Mouse (Mus musculus): Measurements from ENCODE around the gene Timp1. TPM values are rescaled to one million over a fixed set of nuclear protein-coding genes. Genes with fewer than 3 reads are reported as not detected.

Timp1 gene
- polyA plus RNA-seq, 1 experiment from 2014 or later = 10.6 TPM

- H3K27ac ChIP-seq (ENCODE audit: low read depth, low read length) = no peak overlapping the region
- no peaks in the 10 kb centered on the region for H3K4me1 ChIP-seq (ENCODE audit: control insufficient read depth, insufficient read depth, low read length)
- DNase-seq (ENCODE audit: low spot score) (no peak), ATAC-seq (ENCODE audit: insufficient read depth, low FRiP score, low TSS enrichment) (peak; percentile 53)
- peak overlapping the region; percentile 53 for H3K4me2 ChIP-seq (ENCODE audit: low read depth)
- H3K27me3 ChIP-seq (ENCODE audit: control insufficient read depth, insufficient read depth, low read length) = no peaks in the 10 kb centered on the region
- H3K36me3 ChIP-seq (ENCODE audit: control insufficient read depth, insufficient read depth, low read length) = no peaks in the 10 kb centered on the region
- H3K4me3 ChIP-seq (ENCODE audit: low read depth, low read length) = peak overlapping the region; percentile 42
- 13% methylated on average over 25 of the region's 49 CpGs for WGBS
- peak overlapping the region; percentile 35 for H3K9ac ChIP-seq (ENCODE audit: low read length)
- no peaks in the 10 kb centered on the region for H3K9me3 ChIP-seq (ENCODE audit: control insufficient read depth, low read length)
These were observed 50.4 kb downstream of the Timp1 start for GRCm38 (mm10) chrX:20920249-20920843.

- Histone ChIP-seq H3K9ac (ENCODE audit: low read length) (peak within 1 kb of the TSS; percentile 35), H3K4me2 (ENCODE audit: low read depth) (peak within 1 kb of the TSS; percentile 53), H3K27ac (ENCODE audit: low read depth, low read length) (no peak within 1 kb of the TSS), H3K36me3 (ENCODE audit: control insufficient read depth, insufficient read depth, low read length) (no peaks in the 10 kb centered on the region), H3K4me3 (ENCODE audit: low read depth, low read length) (peak within 1 kb of the TSS; percentile 42), H3K4me1 (ENCODE audit: control insufficient read depth, insufficient read depth, low read length) (no peaks in the 10 kb centered on the region), H3K27me3 (ENCODE audit: control insufficient read depth, insufficient read depth, low read length) (no peaks in the 10 kb centered on the region), H3K9me3 (ENCODE audit: control insufficient read depth, low read length) (no peaks in the 10 kb centered on the region)
- 5% methylated on average over 34 of the region's 44 CpGs for WGBS
- ATAC-seq (ENCODE audit: insufficient read depth, low FRiP score, low TSS enrichment) (peak; percentile 94), DNase-seq (ENCODE audit: low spot score) (peak; percentile 88)
These were observed 50.9 kb downstream of the Timp1 start, which contains the start of gene Syn1 for GRCm38 (mm10) chrX:20920844-20921364. Gene Syn1 (minus strand): TSS chrX:20921004.

GRCm38 (mm10) chrX:20921366-20921765, 51.4 kb downstream of the Timp1 start:
- Histone ChIP-seq H3K9me3 (ENCODE audit: control insufficient read depth, low read length) (no peaks in the 10 kb centered on the region), H3K9ac (ENCODE audit: low read length) (no peak overlapping the region), H3K36me3 (ENCODE audit: control insufficient read depth, insufficient read depth, low read length) (no peaks in the 10 kb centered on the region), H3K4me2 (ENCODE audit: low read depth) (peak overlapping the region; percentile 53), H3K4me1 (ENCODE audit: control insufficient read depth, insufficient read depth, low read length) (no peaks in the 10 kb centered on the region), H3K27me3 (ENCODE audit: control insufficient read depth, insufficient read depth, low read length) (no peaks in the 10 kb centered on the region), H3K4me3 (ENCODE audit: low read depth, low read length) (peak overlapping the region; percentile 42; the same call in 1 of the 2 replicates), H3K27ac (ENCODE audit: low read depth, low read length) (no peak overlapping the region)
- no peak for DNase-seq (ENCODE audit: low spot score)
- 39% methylated on average over 5 of the region's 5 CpGs for WGBS
- peak; percentile 38 for ATAC-seq (ENCODE audit: insufficient read depth, low FRiP score, low TSS enrichment)

GRCm38 (mm10) chrX:20923506-20923905, 53.5 kb downstream of the Timp1 start:
- no peak overlapping the region for H3K4me2 ChIP-seq (ENCODE audit: low read depth)
- no peaks in the 10 kb centered on the region for H3K4me1 ChIP-seq (ENCODE audit: control insufficient read depth, insufficient read depth, low read length)
- H3K9me3 ChIP-seq (ENCODE audit: control insufficient read depth, low read length) = no peaks in the 10 kb centered on the region
- H3K36me3 ChIP-seq (ENCODE audit: control insufficient read depth, insufficient read depth, low read length) = no peaks in the 10 kb centered on the region
- ATAC-seq (ENCODE audit: insufficient read depth, low FRiP score, low TSS enrichment) (no peak), DNase-seq (ENCODE audit: low spot score) (no peak)
- no peak overlapping the region for H3K27ac ChIP-seq (ENCODE audit: low read depth, low read length)
- no peak overlapping the region for H3K9ac ChIP-seq (ENCODE audit: low read length)
- WGBS = 69% methylated on average over 1 of the region's 1 CpGs
- no peak overlapping the region for H3K4me3 ChIP-seq (ENCODE audit: low read depth, low read length)
- no peaks in the 10 kb centered on the region for H3K27me3 ChIP-seq (ENCODE audit: control insufficient read depth, insufficient read depth, low read length)

Small RNA genes lying within 50 kb of the gene (microRNA-seq; reads per million reads assigned to microRNA genes)
- not detected for gene Gm24824
- gene Mir5617 = not detected

Other genes starting within 250 kb of the Timp1 start
- gene Uba1, start 211.8 kb upstream of the Timp1 start, polyA plus RNA-seq (2014; fragmentation: Nextera tagmentation; extraction: Ambion mirVana) = 324 and 355 TPM in 2 replicates
- 123 and 126 TPM in 2 replicates for gene Cdk16, start 182.2 kb upstream of the Timp1 start, polyA plus RNA-seq (2014; fragmentation: Nextera tagmentation; extraction: Ambion mirVana)
- gene Usp11, start 166.3 kb upstream of the Timp1 start, polyA plus RNA-seq (2014; fragmentation: Nextera tagmentation; extraction: Ambion mirVana) = 85.9 and 95.5 TPM in 2 replicates
- gene Araf, start 72.4 kb upstream of the Timp1 start, polyA plus RNA-seq (2014; fragmentation: Nextera tagmentation; extraction: Ambion mirVana) = 111 and 126 TPM in 2 replicates
- gene Syn1, start 50.8 kb downstream of the Timp1 start, polyA plus RNA-seq (2014; fragmentation: Nextera tagmentation; extraction: Ambion mirVana) = 17.1 and 21.4 TPM in 2 replicates
- gene Cfp, start 61.4 kb downstream of the Timp1 start, polyA plus RNA-seq (2014; fragmentation: Nextera tagmentation; extraction: Ambion mirVana) = 3.4 and 4.1 TPM in 2 replicates
- gene Elk1, start 80.4 kb downstream of the Timp1 start, polyA plus RNA-seq (2014; fragmentation: Nextera tagmentation; extraction: Ambion mirVana) = 6.9 TPM in 2 replicates
- 50.2 and 52.8 TPM in 2 replicates for gene Uxt, start 91.9 kb downstream of the Timp1 start, polyA plus RNA-seq (2014; fragmentation: Nextera tagmentation; extraction: Ambion mirVana)
- gene Zfp182, start 192.2 kb downstream of the Timp1 start, polyA plus RNA-seq (2014; fragmentation: Nextera tagmentation; extraction: Ambion mirVana) = 6.5 and 7.4 TPM in 2 replicates
- not detected in 2 replicates for gene Spaca5, start 198.2 kb downstream of the Timp1 start, polyA plus RNA-seq (2014; fragmentation: Nextera tagmentation; extraction: Ambion mirVana)
- 2.5 TPM in 2 replicates for gene Zfp300, start 219.4 kb downstream of the Timp1 start, polyA plus RNA-seq (2014; fragmentation: Nextera tagmentation; extraction: Ambion mirVana)
- not detected in 2 replicates for gene Ssxa1, start 245.7 kb downstream of the Timp1 start, polyA plus RNA-seq (2014; fragmentation: Nextera tagmentation; extraction: Ambion mirVana)